Mouse (Mus musculus) MEL (cell line): Measurements from ENCODE around the gene Gm20521.
A peak's percentile ranks its signal among the peaks of the same experiment; 100 is the strongest.

Source experiments
- CHD1 ChIP-seq: IDR thresholded peaks from 2 replicates; pipeline ENCODE4 v1.6.1; 2012; ENCODE audit warnings: low read depth, mild to moderate bottlenecking, inconsistent platforms, low read length, improper control_type of control experiment
- CTCF ChIP-seq, 3 experiments: IDR thresholded peaks in 2 of 3; conservative IDR thresholded peaks in 1 of 3; 2 replicates each; pipeline ENCODE4 v1.5.1; 2011 to 2012; ENCODE audit warnings: low read length in 3 of 3, low read depth in 2 of 3, mild to moderate bottlenecking in 2 of 3, improper control_type of control experiment in 1 of 3, inconsistent platforms in 1 of 3, mixed read lengths in 1 of 3, moderate library complexity in 1 of 3; ENCODE audit not compliant: control insufficient read depth in 1 of 3, insufficient read depth in 1 of 3, poor library complexity in 1 of 3, severe bottlenecking in 1 of 3
- EP300 ChIP-seq, 2 experiments: IDR thresholded peaks; 2 replicates each; pipeline ENCODE4 v1.6.1; 2011; ENCODE audit warnings: improper control_type of control experiment in 2 of 2, low read length in 2 of 2, low read depth in 1 of 2, mild to moderate bottlenecking in 1 of 2
- ETS1 ChIP-seq: IDR thresholded peaks from 2 replicates; pipeline ENCODE4 v1.6.1; 2012; ENCODE audit warnings: low read depth, mild to moderate bottlenecking, inconsistent platforms, low read length, improper control_type of control experiment, moderate library complexity
- GATA1 ChIP-seq: IDR thresholded peaks from 2 replicates; pipeline ENCODE4 v1.6.1; 2011; ENCODE audit warnings: low read depth, low read length, improper control_type of control experiment
- JUND ChIP-seq: IDR thresholded peaks from 2 replicates; pipeline ENCODE4 v1.6.1; 2011; ENCODE audit warnings: low read depth, mild to moderate bottlenecking, improper control_type of control experiment, low read length
- MAX ChIP-seq: IDR thresholded peaks from 2 replicates; pipeline ENCODE4 v1.6.1; 2011; ENCODE audit warnings: low read length, improper control_type of control experiment
- MYB ChIP-seq: IDR thresholded peaks from 2 replicates; pipeline ENCODE4 v1.6.1; 2011; ENCODE audit warnings: mild to moderate bottlenecking, low read depth, low read length, improper control_type of control experiment
- NRF1 ChIP-seq: IDR thresholded peaks from 2 replicates; pipeline ENCODE4 v1.6.1; 2014; ENCODE audit warnings: low read depth, mild to moderate bottlenecking, inconsistent platforms, low read length, improper control_type of control experiment, moderate library complexity; ENCODE audit not compliant: poor library complexity, insufficient read depth, severe bottlenecking
- POLR2A ChIP-seq, 2 experiments: IDR thresholded peaks; 2 replicates each; pipeline ENCODE4 v1.6.1; 2011 to 2012; ENCODE audit warnings: low read length in 2 of 2, mild to moderate bottlenecking in 2 of 2, control low read depth in 1 of 2, improper control_type of control experiment in 1 of 2, low read depth in 1 of 2, moderate library complexity in 1 of 2; ENCODE audit not compliant: control insufficient read depth in 1 of 2, insufficient read depth in 1 of 2, poor library complexity in 1 of 2
- POLR2AphosphoS2 ChIP-seq: IDR thresholded peaks from 2 replicates; pipeline ENCODE4 v1.6.1; 2011; ENCODE audit warnings: low read length, improper control_type of control experiment
- UBTF ChIP-seq: IDR thresholded peaks from 2 replicates; pipeline ENCODE4 v1.6.1; 2012; ENCODE audit warnings: low read depth, mild to moderate bottlenecking, inconsistent platforms, low read length, improper control_type of control experiment, moderate library complexity, borderline replicate concordance; ENCODE audit not compliant: insufficient read depth
- ZC3H11A ChIP-seq: IDR thresholded peaks from 2 replicates; pipeline ENCODE4 v1.6.1; 2012; ENCODE audit warnings: low read depth, mild to moderate bottlenecking, inconsistent platforms, low read length, improper control_type of control experiment

- TF ChIP-seq MYB = no peak
- TF ChIP-seq EP300 (IDR thresholded peaks at IDR 0.05; ENCODE audit: low read depth in 1 of 2, low read length in 2 of 2) = no peak
- TF ChIP-seq MAX = no peak
- 0 out of 4 replicates have a peak, but pooled peaks of 1 of the 2 experiments have one; percentile 15 for TF ChIP-seq POLR2A (IDR thresholded peaks at IDR 0.05; ENCODE audit: control insufficient read depth in 1 of 2, insufficient read depth in 1 of 2, low read depth in 1 of 2, low read length in 2 of 2, poor library complexity in 1 of 2)
- no peak for TF ChIP-seq ETS1
- TF ChIP-seq GATA1 = no peak
- no peak for TF ChIP-seq NRF1
- no peak for TF ChIP-seq CHD1
- no peak for TF ChIP-seq JUND
- 0 out of 2 replicates have a peak, but pooled peaks have one; percentile 12 for TF ChIP-seq POLR2AphosphoS2
- TF ChIP-seq ZC3H11A = peak; percentile 53
- TF ChIP-seq CTCF (IDR thresholded peaks at IDR 0.05 in 2 of 3, conservative IDR thresholded peaks at IDR 0.05 in 1 of 3; ENCODE audit: control insufficient read depth in 1 of 3, insufficient read depth in 1 of 3, low read depth in 2 of 3, low read length in 3 of 3, poor library complexity in 1 of 3, severe bottlenecking in 1 of 3) = peak; percentile 27 to 77 (median 77); a peak in 5 of 6 replicates
- TF ChIP-seq UBTF = no peak
Observed at GRCm38 (mm10) chr14:54900383-54900782, 17.1 kb downstream of the Gm20521 start.
